Mouse (Mus musculus): Measurements from ENCODE around the gene Syt6.

Syt6 gene

GRCm38 (mm10) chr3:103575156-103575892 lies at the start of gene Syt6:
Gene Syt6 (plus strand): TSS chr3:103575231.
- no peak for DNase-seq (ENCODE audit: low spot score)

GRCm38 (mm10) chr3:103526201-103526704 lies 48.8 kb upstream of the Syt6 start:
- DNase-seq (ENCODE audit: low spot score), result no peak

GRCm38 (mm10) chr3:103526864-103527263 lies 48.2 kb upstream of the Syt6 start:
- DNase-seq (ENCODE audit: low spot score), result no peak

- no peak for DNase-seq (ENCODE audit: low spot score)
Observed at GRCm38 (mm10) chr3:103534036-103534435, 41.0 kb upstream of the Syt6 start.

GRCm38 (mm10) chr3:103535207-103535606 lies 39.8 kb upstream of the Syt6 start:
- DNase-seq (ENCODE audit: low spot score), result no peak

GRCm38 (mm10) chr3:103539148-103539547 lies 35.9 kb upstream of the Syt6 start:
- no peak for DNase-seq (ENCODE audit: low spot score)

- no peak for DNase-seq (ENCODE audit: low spot score)
Observed at GRCm38 (mm10) chr3:103546166-103546565, 28.9 kb upstream of the Syt6 start.

- DNase-seq (ENCODE audit: low spot score), result no peak
Observed at GRCm38 (mm10) chr3:103546626-103547025, 28.4 kb upstream of the Syt6 start.

GRCm38 (mm10) chr3:103550236-103550635 lies 24.8 kb upstream of the Syt6 start:
- no peak for DNase-seq (ENCODE audit: low spot score)

GRCm38 (mm10) chr3:103567226-103567625 lies 7.8 kb upstream of the Syt6 start:
- DNase-seq (ENCODE audit: low spot score), result no peak

- DNase-seq (ENCODE audit: low spot score), result no peak
Observed at GRCm38 (mm10) chr3:103572526-103572925, 2.5 kb upstream of the Syt6 start.

GRCm38 (mm10) chr3:103573106-103573790 lies 1.8 kb upstream of the Syt6 start:
- DNase-seq (ENCODE audit: low spot score), result no peak

GRCm38 (mm10) chr3:103573791-103574166 lies 1.3 kb upstream of the Syt6 start:
- peak; percentile 47 for DNase-seq (ENCODE audit: low spot score)

- DNase-seq (ENCODE audit: low spot score), result no peak
Observed at GRCm38 (mm10) chr3:103574566-103575155, 370 bp upstream of the Syt6 start.

- DNase-seq (ENCODE audit: low spot score), result no peak
Observed at GRCm38 (mm10) chr3:103575893-103576641, 1.0 kb downstream of the Syt6 start.

- no peak for DNase-seq (ENCODE audit: low spot score)
Observed at GRCm38 (mm10) chr3:103587136-103587535, 12.1 kb downstream of the Syt6 start.

- DNase-seq (ENCODE audit: low spot score), result no peak
Observed at GRCm38 (mm10) chr3:103587672-103588071, 12.6 kb downstream of the Syt6 start.

GRCm38 (mm10) chr3:103589636-103590035 lies 14.6 kb downstream of the Syt6 start:
- no peak for DNase-seq (ENCODE audit: low spot score)

- DNase-seq (ENCODE audit: low spot score), result no peak
Observed at GRCm38 (mm10) chr3:103592636-103593035, 17.6 kb downstream of the Syt6 start.

GRCm38 (mm10) chr3:103593631-103594030 lies 18.6 kb downstream of the Syt6 start:
- no peak for DNase-seq (ENCODE audit: low spot score)

GRCm38 (mm10) chr3:103595271-103595810 lies 20.3 kb downstream of the Syt6 start:
- no peak for DNase-seq (ENCODE audit: low spot score)

- no peak for DNase-seq (ENCODE audit: low spot score)
Observed at GRCm38 (mm10) chr3:103597586-103597985, 22.6 kb downstream of the Syt6 start.
